Mouse (Mus musculus) brain, embryonic 14.5 days (tissue): ENCODE data around the gene Myo10. TPM values are rescaled to one million over a fixed set of nuclear protein-coding genes. Genes with fewer than 3 reads are reported as not detected.

Experiments used
- DNase-seq: peaks from one replicate; pipeline ENCODE4 v3.0.0-alpha.2; 2011; ENCODE audit warnings: low read depth
- CTCF ChIP-seq: fragments of 200-500 bp; IDR thresholded peaks from 2 replicates; pipeline ENCODE4 v1.5.1; 2012; ENCODE audit warnings: inconsistent platforms, mild to moderate bottlenecking, moderate library complexity, borderline replicate concordance; ENCODE audit not compliant: insufficient read depth, insufficient read length; ENCODE audit errors: extremely low read depth
- POLR2A ChIP-seq: fragments of 200-500 bp; IDR thresholded peaks from 2 replicates; pipeline ENCODE4 v1.6.1; 2012; ENCODE audit warnings: mild to moderate bottlenecking, inconsistent platforms, borderline replicate concordance; ENCODE audit not compliant: poor library complexity, insufficient read depth, insufficient read length, severe bottlenecking; ENCODE audit errors: extremely low read depth
- polyA plus RNA-seq: library from polyadenylated mRNA; depleted of rRNA; stranded (reverse); fragments of >200 nt; gene quantifications from 2 replicates; pipeline ENCODE4 v1.2.3, GENCODE M21; 2012; rRNA removed

Myo10 gene
- 29.9 and 33.7 TPM in 2 replicates for polyA plus RNA-seq

DNA sequence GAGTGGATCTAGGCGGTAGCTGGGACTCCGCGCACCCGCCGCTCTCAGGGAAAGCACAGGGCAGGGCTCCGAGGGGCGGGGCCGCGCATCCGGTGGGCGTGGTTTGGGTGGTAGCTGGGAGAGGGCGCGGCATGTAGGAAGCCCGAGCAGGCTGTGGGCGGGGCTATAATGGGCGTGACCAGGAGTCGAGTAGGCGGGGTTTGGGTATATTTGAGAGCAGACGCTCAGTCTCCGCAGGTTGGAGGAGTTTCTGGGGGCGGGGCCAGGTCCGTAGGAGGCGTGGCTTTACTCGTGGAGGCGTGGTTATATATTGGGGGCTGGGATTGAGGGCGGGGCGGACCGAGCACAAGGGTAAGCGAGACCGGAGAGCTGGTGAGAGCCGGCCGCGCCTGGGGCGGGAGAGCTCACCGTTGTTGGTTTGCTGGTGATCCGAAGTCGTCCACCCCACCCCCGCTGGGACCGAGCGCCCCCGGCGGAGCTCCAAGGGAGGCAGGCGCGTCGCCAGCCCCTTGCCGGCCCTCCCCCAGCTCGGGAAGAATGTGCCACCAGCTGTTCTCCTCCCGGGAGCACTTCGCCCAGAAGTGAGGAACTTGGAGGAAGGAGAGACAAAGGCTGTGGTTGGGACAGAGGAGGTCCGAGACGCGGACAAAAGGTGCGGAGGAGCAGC lies at the start of gene Myo10:
Myo10 (plus strand) TSS at position 326 of the 667 bp plus-strand sequence.
- DNase-seq, result peak; percentile 99
- no peak for TF ChIP-seq CTCF
- peak; percentile 66; the same call in 1 of the 2 replicates for TF ChIP-seq POLR2A

DNA sequence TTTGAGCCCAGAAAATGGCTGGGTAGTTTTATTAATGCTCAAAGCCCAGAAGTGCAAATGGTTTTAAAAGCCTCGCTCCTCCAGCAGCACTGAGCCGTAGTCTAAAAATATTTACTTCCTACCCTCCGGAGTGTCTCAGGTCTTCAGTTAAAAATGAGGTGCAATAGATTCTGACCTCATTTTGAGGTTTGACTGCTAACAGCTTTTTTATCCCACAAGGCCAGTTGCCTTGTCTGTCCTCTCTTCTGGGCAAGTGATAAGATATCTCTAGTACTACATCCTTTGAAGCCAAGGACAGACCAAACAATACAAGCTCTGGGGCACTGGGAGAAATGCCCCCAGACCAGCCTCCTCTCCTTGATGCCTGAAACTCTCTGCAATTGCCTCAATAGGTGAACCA lies 49.2 kb upstream of the Myo10 start:
- TF ChIP-seq POLR2A, result no peak
- TF ChIP-seq CTCF, result no peak
- no peak for DNase-seq

DNA sequence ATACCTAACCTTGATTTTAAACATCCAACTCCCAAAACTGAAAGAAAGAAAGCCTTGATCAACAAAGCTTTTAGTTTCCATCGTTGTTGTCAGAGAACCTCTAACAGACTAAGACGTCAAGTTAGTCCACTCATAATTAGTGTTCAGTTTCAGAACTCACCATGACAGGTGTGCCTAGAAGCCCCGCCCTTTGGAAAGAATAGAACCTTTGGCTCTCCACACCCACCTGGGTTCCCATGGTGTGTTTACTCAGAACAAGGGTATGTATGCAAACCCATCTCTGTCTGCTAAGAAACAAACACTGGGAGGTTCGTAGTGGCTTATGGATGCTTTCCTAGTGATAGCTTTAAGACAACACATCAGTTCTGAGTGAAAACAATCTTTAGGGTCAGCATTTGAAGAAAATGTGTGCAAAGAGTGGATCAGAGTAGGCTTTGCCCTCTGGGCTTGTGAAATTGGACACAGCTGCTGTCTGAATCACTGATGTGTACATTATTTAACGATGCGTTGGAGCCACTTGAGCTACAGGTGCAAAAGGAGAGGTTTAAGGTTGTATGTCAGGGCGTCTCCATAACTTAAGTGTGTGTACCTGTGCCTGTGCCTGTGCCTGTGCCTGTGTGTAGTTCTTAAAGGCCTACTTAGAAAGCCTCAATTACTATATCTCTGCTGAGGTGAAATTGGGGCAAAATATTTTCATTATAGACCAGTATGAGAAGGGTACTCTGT lies 48.3 kb upstream of the Myo10 start:
- no peak for TF ChIP-seq CTCF
- no peak for TF ChIP-seq POLR2A
- no peak for DNase-seq

DNA sequence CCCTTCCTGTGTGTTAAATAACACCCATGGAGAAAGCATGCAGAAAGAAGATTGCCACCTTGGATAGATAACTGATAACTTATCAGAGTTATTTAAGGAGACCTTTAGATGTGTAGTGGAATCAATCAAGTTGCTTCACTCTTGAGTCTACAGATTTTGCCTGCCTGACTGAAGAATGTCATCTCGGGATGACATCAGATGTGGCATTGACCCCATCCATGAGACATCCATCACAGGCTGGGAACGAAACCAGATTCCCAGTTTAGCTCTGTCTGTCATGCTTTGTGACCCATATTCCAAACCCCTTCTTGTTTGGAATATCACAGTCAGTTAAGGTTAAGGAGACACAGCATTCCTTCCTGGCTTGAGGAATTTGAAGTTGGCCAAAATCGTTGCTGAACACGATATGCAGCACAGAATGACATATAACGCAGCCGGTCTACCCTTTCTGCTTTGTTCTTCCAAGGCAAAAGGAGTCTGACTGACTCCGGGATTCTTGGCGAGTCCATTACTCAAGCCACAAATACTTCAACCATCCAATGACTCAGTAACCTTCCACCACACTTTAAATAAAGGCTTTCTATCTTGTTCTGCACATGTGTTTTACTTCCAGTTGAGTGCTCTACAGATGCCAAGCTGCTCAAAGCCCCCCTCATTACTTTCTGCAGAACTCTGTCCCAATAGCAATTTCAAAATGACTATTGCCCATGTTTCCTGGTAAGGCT lies 44.8 kb upstream of the Myo10 start:
- no peak for TF ChIP-seq CTCF
- no peak for TF ChIP-seq POLR2A
- no peak for DNase-seq

DNA sequence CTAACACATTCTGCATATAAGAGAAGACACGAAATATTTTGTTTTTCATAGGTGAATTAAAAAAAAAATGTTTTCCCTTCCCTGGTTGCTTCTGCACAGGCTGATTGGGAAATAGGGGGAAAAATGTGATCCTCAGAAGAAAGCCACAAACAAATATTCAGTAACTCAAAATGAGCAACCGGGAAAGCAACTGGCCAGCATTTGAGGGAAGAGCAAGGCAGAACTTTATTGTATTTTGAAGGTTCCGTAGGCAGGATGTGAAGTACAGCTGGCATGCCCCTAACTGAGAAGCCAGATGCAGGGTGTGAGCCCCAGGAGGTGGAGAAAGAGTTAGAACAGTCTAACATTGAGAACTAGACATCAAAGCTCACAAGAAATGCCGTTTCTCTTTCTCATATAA lies 44.0 kb upstream of the Myo10 start:
- DNase-seq, result no peak
- no peak for TF ChIP-seq CTCF
- no peak for TF ChIP-seq POLR2A

DNA sequence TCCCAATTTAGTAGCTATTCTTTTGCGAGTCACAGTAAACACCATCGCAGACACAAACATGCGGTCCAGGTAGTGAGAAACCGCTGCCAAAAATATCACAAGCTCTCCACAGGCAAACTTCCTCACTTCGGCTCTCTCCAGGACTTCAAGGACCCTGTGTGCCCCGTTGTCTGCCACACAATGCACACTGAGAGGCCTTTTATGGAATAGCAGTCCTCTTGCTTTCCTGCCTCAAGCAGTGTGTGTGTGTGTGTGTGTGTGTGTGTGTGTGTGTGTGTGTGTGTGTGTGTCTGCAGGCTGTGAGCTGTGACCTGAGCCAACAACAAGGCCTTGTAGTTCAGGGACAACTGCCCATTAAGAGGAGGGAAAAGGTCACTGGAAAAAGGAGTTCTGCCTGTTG lies 41.6 kb upstream of the Myo10 start:
- DNase-seq, result peak; percentile 29
- no peak for TF ChIP-seq POLR2A
- TF ChIP-seq CTCF, result no peak

DNA sequence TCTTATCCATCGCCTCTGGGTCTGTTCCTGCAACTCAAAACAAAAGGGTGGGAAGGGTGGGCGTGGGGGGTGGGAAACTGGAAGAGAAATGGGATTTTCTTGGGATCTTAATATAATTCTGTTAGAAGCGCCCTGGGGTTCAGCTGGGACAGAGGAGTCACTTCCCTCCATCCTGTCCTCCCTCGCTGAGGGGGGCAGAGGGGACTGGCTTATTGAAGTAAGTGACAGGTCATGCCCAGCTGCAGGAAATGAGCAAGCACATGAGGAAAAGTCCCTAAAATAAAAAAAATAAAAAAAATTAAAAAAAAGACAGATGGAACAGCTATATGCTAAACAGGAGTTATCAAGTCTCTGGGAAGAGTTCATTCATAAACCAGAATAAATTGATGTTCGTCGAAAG lies 40.3 kb upstream of the Myo10 start:
- DNase-seq, result no peak

DNA sequence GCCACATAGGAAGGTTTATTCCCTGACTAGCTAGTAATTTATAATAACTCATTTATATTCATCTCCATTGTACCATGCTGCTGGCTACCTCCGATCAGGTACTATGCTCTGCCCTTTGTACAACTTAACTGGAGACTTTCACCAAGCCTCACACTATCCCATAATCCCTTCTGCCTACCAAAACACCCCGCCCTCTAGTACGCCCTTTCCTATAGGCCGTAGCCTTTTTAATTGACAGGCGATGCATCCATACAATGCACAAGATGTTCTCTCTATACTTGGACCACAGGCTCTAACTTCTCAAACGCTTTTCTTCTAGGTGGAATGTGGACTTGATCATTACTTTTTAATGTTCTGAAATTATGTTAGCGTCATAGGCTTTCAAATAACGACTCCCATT lies 39.0 kb upstream of the Myo10 start:
- DNase-seq, result no peak
- TF ChIP-seq POLR2A (no peak), CTCF (no peak)

More for the DNA sequence above, 40.3 kb upstream of the Myo10 start:
- TF ChIP-seq CTCF (no peak), POLR2A (no peak)

DNA sequence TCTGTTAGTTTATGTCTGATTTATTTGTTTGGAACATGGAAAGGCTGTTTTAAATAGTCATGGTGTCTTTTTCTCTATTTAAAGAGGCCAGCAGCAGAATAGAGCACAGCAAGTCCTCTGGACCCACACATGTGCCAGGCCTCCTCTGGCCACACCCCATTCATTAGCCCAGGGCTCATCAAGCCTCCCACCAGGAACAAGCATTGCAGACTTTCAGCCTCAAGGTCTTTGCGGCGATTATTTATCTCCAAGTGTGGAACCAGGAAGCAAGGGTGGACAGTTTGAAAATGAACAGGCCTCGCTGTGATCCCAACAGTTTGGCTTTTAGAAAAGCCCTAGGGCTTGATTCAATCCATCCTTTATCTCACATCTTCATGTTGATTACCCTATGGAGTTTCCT lies 35.5 kb upstream of the Myo10 start:
- DNase-seq, result no peak
- TF ChIP-seq CTCF, result no peak
- no peak for TF ChIP-seq POLR2A

DNA sequence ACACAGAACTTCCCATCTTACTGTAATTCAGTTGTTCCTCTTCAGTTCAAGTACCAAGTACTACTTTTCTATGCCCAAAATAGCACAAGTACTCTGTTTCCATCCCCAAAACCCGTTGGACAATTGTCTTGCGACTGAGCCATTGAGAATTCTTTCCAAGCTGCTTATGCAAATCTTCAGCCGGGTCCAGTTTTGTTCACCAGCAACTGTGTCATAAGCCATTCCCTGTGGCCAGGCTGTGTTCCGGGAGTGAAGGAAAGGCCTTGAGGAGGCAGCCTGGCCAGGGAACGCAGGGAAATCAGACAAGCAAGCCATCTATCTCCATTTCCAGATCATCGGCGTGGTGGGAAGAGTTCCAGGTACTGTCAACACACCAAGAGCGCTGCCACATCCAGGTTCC lies 34.4 kb upstream of the Myo10 start:
- TF ChIP-seq POLR2A, result no peak
- no peak for TF ChIP-seq CTCF
- no peak for DNase-seq

DNA sequence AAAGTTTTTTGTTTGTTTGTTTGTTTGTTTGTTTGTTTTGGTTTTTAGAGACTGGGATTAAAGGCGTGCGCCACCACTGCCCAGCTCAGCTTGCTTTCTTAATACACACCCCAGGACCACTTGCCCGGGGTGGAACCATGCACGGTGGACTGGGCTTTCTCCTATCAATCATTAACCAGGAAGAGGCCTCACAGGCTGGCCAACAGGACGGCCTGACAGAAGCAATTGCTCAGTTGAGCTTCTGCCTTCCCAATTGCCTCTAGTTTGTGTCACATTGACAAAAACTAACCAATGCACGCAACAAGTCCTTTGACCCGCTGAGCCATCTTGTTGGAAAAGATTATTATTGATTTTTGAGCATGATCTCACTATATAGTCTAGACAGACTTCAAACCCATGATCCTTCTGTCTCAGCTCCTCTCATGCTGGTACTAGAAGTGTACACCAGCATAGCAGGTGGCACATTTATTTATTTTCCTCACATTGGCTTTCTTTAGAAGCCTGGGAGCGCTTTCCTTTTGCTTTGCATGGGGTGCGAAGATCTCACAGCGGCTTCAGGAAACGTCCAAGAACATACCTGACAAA lies 32.9 kb upstream of the Myo10 start:
- TF ChIP-seq POLR2A (no peak), CTCF (no peak)
- no peak for DNase-seq

DNA sequence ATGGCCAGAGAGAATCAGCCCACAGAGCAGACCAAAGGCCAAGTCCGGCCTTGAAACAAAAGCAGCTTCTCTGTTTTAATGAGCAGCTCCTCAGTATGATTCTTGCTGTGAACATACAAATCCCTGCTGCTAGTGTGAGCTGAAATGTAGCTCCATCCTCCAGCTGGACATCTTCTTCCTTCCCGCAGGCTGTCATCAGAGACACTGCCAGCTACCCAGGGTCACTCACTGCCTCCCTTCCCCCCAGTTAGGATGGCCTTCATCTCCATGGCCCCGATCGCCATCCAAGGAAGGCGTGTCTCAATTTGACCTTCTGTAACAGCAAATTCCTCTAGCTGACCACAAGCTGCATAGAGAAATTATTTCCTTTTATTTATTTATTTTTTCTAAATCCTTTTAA lies 32.4 kb upstream of the Myo10 start:
- TF ChIP-seq POLR2A, result no peak
- no peak for TF ChIP-seq CTCF

More for the DNA sequence above, 32.4 kb upstream of the Myo10 start:
- no peak for DNase-seq
